ENCODE assay signal across 12 mouse cellular contexts in the genomic region with DNA sequence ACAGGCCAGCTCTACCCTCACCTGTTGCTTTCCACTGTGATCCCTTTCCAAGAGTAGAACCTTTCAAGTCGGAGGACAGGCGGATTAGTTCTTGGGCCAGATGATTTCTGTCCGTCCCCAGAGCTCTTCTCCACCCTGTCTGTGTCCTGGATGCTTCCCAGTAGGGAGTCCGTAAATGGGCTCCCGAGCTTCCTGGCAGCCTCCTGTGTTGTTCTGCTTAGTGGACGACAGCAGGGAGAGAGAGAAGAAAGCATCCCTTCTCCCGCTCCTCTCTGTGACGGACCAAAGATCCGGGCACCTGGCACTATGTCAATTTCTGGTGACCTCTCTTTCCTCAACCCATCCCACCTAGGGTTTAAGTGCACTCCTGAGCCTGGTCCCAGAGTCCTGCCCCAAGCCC. TPM values are rescaled to one million over a fixed set of nuclear protein-coding genes. Genes with fewer than 3 reads are reported as not detected.
DNase-seq lines count a peak whose midpoint lies in the region; ATAC-seq lines count a peak whose summit lies in the region.
"Had no signal": no experiment of that assay in that cellular context is flagged by ENCODE, and none has a peak within 500 bp of the region (broad histone marks: within the 10 kb centered on the region; RNA-seq: fewer than 3 reads in every experiment).

No protein-coding gene starts in this region.

- ATAC-seq in kidney, embryonic 14.5 days (ENCODE audit: low FRiP score, low TSS enrichment): no peak
- no peak for ATAC-seq in embryonic facial prominence, embryonic 11.5 days (replicated peaks; ENCODE audit: insufficient number of reproducible peaks, low FRiP score, low TSS enrichment, low read depth)
- ATAC-seq in inflammation-experienced regulatory T-cells, adult 6 months: no peak
- ATAC-seq: intestine, embryonic 15.5 days had no signal

- no peaks in the 10 kb centered on the region for H3K27me3 ChIP-seq in kidney, embryonic 14.5 days (ENCODE audit: control insufficient read depth, insufficient read depth, low read length)
- no peaks in the 10 kb centered on the region for H3K27me3 ChIP-seq in embryonic facial prominence, embryonic 11.5 days (ENCODE audit: control insufficient read depth, insufficient read depth, low read length)
- H3K27me3 ChIP-seq: intestine, embryonic 15.5 days had no signal

- H3K4me2 ChIP-seq in kidney, embryonic 14.5 days (replicated peaks; ENCODE audit: low read depth, low read length): peak overlapping the region; percentile 13
- no peak overlapping the region for H3K4me2 ChIP-seq in embryonic facial prominence, embryonic 11.5 days (ENCODE audit: low read depth, low read length)
- H3K4me2 ChIP-seq: intestine, embryonic 15.5 days had no signal

- H3K4me1 ChIP-seq in kidney, embryonic 14.5 days (ENCODE audit: control insufficient read depth, insufficient read depth, low read length): peaks cover 49% of the 10 kb centered on the region
- H3K4me1 ChIP-seq in embryonic facial prominence, embryonic 11.5 days (ENCODE audit: control insufficient read depth, insufficient read depth, low read length): peaks cover 12% of the 10 kb centered on the region

- no peaks in the 10 kb centered on the region for H3K9me3 ChIP-seq in kidney, embryonic 14.5 days (ENCODE audit: control insufficient read depth, low read length)
- no peaks in the 10 kb centered on the region for H3K9me3 ChIP-seq in embryonic facial prominence, embryonic 11.5 days (replicated peaks; ENCODE audit: control insufficient read depth, low read length)
- H3K9me3 ChIP-seq: intestine, embryonic 15.5 days had no signal

- H3K9ac ChIP-seq in kidney, embryonic 14.5 days (ENCODE audit: low read depth, low read length): no peak overlapping the region
- no peak overlapping the region for H3K9ac ChIP-seq in embryonic facial prominence, embryonic 11.5 days (replicated peaks; ENCODE audit: low read length)
- H3K9ac ChIP-seq: intestine, embryonic 15.5 days had no signal

- H3K4me3 ChIP-seq in kidney, embryonic 14.5 days (ENCODE audit: low read length): no peak overlapping the region
- H3K4me3 ChIP-seq in embryonic facial prominence, embryonic 11.5 days (ENCODE audit: low read depth, low read length): no peak overlapping the region
- H3K4me3 ChIP-seq: erythroblast, embryonic 14.5 days; intestine, embryonic 15.5 days had no signal

- H3K27ac ChIP-seq in kidney, embryonic 14.5 days (ENCODE audit: low read depth, low read length): peak overlapping the region; percentile 85; the same call in 1 of the 2 replicates
- H3K27ac ChIP-seq in embryonic facial prominence, embryonic 11.5 days (replicated peaks; ENCODE audit: low read depth, low read length): peak overlapping the region; percentile 60
- H3K27ac ChIP-seq: intestine, embryonic 15.5 days had no signal

- peaks cover 3% of the 10 kb centered on the region; the same call in 1 of the 2 replicates for H3K36me3 ChIP-seq in kidney, embryonic 14.5 days (ENCODE audit: control insufficient read depth, insufficient read depth, low read length)
- H3K36me3 ChIP-seq in embryonic facial prominence, embryonic 11.5 days (replicated peaks; ENCODE audit: control insufficient read depth, insufficient read depth, low read depth, low read length): no peaks in the 10 kb centered on the region
- H3K36me3 ChIP-seq: intestine, embryonic 15.5 days had no signal

- 42% methylated on average over 9 of the region's 9 CpGs for WGBS in kidney, embryonic 14.5 days
- WGBS in embryonic facial prominence, embryonic 11.5 days: 47% methylated on average over 9 of the region's 9 CpGs

- peak; percentile 23 to 38 for DNase-seq in cerebellum, postnatal 10 days
- DNase-seq in cerebellum, adult 8-10 months: no peak
- no peak for DNase-seq in kidney, adult 9 months
- no peak for DNase-seq in embryonic facial prominence, embryonic 11.5 days (ENCODE audit: low spot score)
- DNase-seq in kidney, postnatal 14 days: peak; percentile 50
- DNase-seq in spleen, postnatal 4 days (ENCODE audit: low spot score in 2 of 2): no peak
- DNase-seq: gastrocnemius, postnatal 25 days; thymus, postnatal 4 days had no signal

RNA-seq across cellular contexts. Expression of a gene that starts 49.5 kb away (rescaled TPM):
- polyA plus RNA-seq in kidney, embryonic 14.5 days (2014; fragmentation: Nextera tagmentation; extraction: Ambion mirVana): 25.3 and 31.2 TPM in 2 replicates
- 10.0 and 12.8 TPM in 2 replicates for polyA plus RNA-seq in embryonic facial prominence, embryonic 11.5 days (2014; fragmentation: Nextera tagmentation; extraction: Ambion mirVana)
- polyA plus RNA-seq in inflammation-experienced regulatory T-cells, adult 6 months (2017; shearing (Covaris generic)): 1 to 10 TPM; 1.0 to 1.3 (median 1.3) TPM

Comparison
In these comparisons a context has a peak if more than half of its experiments do, and no peak if none do; other contexts are left out.
1. DNase-seq: peak in cerebellum, postnatal 10 days (2 of 2) and kidney, postnatal 14 days (single experiment); none in cerebellum, adult 8-10 months (single experiment), kidney, adult 9 months (single experiment), embryonic facial prominence, embryonic 11.5 days (single experiment) and spleen, postnatal 4 days (0 of 2).